Mouse (Mus musculus) spleen, adult 2 months (tissue): Measurements from ENCODE around the gene Satb2. TPM values are rescaled to one million over a fixed set of nuclear protein-coding genes. Genes with fewer than 3 reads are reported as not detected.

Experiments
- DNase-seq, 2 experiments: peaks; one replicate each; pipeline versions ENCODE4 v3.0.0 to v3.0.0-alpha.2; 2012 to 2021; ENCODE audit warnings: low spot score in 2 of 2, low read depth in 1 of 2
- H3K27ac ChIP-seq: fragments of 200-500 bp; 2 replicates; pipeline ENCODE4 v1.5.1; 2012; ENCODE audit warnings: low read length, inconsistent platforms; ENCODE audit not compliant: insufficient read depth
- H3K27me3 ChIP-seq: fragments of 200-500 bp; 2 replicates; pipeline ENCODE4 v1.6.1; 2012; ENCODE audit warnings: mild to moderate bottlenecking, moderate library complexity, low read length, inconsistent platforms; ENCODE audit not compliant: control insufficient read depth, insufficient read depth
- H3K36me3 ChIP-seq: fragments of 200-500 bp; 2 replicates; pipeline ENCODE4 v1.6.1; 2012; ENCODE audit warnings: mild to moderate bottlenecking, low read length, inconsistent platforms; ENCODE audit not compliant: control insufficient read depth, insufficient read depth
- H3K4me1 ChIP-seq: fragments of 200-500 bp; 2 replicates; pipeline ENCODE4 v1.6.1; 2011; ENCODE audit warnings: inconsistent platforms; ENCODE audit not compliant: control insufficient read depth, insufficient read depth, insufficient read length
- H3K4me3 ChIP-seq: fragments of 200-500 bp; 2 replicates; pipeline ENCODE4 v1.5.1; 2011; ENCODE audit warnings: mild to moderate bottlenecking, inconsistent platforms; ENCODE audit not compliant: insufficient read depth, insufficient read length; ENCODE audit errors: extremely low read depth
- CTCF ChIP-seq: fragments of 200-500 bp; IDR thresholded peaks from 2 replicates; pipeline ENCODE4 v1.5.1; 2011; ENCODE audit warnings: mild to moderate bottlenecking, inconsistent platforms; ENCODE audit not compliant: insufficient read depth, insufficient read length, insufficient replicate concordance; ENCODE audit errors: extremely low read depth
- POLR2A ChIP-seq: fragments of 200-500 bp; IDR thresholded peaks from 2 replicates; pipeline ENCODE4 v1.6.1; 2011; ENCODE audit warnings: low read depth, low read length, inconsistent platforms
- WGBS: fragments of 180-500 bp; shearing (Covaris S2); methylation state at CpG from one replicate; pipeline ENCODE4 v1.1.7; 2018; 5-methylcytosine and 5-hydroxymethylcytosine counted together
- polyA plus RNA-seq: library from polyadenylated mRNA; depleted of rRNA; stranded (reverse); fragments of >200 nt; gene quantifications from 2 replicates; pipeline ENCODE4 v1.2.3, GENCODE M21; 2012

The Satb2 gene
- polyA plus RNA-seq, 1 experiment: 0.36 TPM

DNA sequence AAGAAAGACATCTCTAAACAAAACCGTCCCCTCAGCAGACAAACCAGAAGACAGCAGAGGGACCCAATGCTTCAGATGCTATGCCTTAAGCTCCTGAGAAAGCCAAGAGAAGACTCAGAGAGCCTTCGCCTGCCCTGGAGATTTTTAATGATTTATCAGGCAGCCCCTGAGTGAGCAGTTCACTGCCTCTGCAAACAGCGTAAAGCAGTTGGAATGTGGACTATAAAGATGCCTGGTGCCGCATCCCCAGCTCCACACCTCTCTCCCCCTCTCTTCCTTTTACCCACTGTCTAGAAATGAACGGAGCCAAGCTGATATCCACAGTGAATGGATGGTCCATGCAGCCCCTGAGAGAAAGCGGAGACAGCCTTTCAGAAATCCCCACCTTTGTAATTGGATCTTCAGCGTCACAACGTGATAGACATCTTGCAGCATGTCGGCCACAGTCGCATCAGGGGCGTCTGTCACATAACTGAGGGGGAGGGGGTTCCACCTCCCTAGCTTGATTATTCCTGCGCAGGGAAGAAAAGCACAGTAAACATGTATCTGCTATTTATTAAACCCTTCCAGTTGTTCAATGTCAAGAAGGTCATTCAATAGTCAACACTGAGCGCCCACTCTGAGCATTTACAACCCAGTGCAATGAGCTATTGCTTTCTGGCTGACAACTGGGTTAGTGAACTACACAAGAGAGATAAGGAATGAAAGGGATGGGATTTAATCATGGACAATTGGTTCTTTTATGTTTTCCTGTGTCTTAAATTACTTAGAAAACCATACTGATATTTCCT, 79.6 kb downstream of the Satb2 start:
- WGBS: 90% methylated on average over 13 of the region's 13 CpGs
- H3K4me1 ChIP-seq: no peaks in the 10 kb centered on the region
- no peaks in the 10 kb centered on the region for H3K36me3 ChIP-seq
- no peaks in the 10 kb centered on the region for H3K27me3 ChIP-seq
- no peak overlapping the region for H3K4me3 ChIP-seq
- TF ChIP-seq POLR2A (no peak), CTCF (no peak)
- DNase-seq: no peak
- no peak overlapping the region for H3K27ac ChIP-seq

DNA sequence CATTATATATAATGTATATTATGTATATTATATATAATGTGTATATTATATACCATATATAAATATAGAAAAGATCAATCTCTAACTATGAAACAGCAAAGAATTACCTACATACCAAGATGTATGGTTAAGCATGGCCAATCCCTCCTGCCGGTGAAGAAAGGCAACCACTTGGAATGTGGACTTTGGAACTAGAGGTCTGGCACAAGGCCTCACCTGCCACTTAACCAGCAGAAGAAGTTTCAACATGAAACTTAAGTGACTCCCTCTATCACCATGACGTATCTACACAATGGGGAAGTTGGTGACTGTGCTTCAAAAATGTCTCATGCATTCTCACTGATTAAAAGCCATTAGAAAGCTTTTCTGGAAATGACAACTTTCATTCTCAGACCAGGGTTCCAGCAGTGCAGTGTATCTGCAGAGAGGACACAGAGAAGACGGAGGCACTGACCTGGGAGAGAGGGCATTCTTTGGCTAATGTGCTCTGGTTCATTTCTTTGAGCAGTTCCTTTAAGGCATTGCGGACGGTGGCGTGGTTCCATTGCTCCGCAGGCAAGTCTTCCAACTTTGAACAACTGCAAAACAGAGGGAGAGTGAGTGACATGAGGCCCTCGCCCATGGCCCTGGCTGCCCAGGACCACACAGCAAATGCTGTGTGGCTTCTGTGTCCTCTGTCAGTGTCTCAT, 80.8 kb downstream of the Satb2 start:
- no peak for DNase-seq
- Histone ChIP-seq H3K36me3 (no peaks in the 10 kb centered on the region), H3K27me3 (no peaks in the 10 kb centered on the region), H3K27ac (no peak overlapping the region), H3K4me3 (no peak overlapping the region), H3K4me1 (no peaks in the 10 kb centered on the region)
- TF ChIP-seq CTCF: no peak
- TF ChIP-seq POLR2A: no peak
- WGBS: 86% methylated on average over 8 of the region's 8 CpGs

DNA sequence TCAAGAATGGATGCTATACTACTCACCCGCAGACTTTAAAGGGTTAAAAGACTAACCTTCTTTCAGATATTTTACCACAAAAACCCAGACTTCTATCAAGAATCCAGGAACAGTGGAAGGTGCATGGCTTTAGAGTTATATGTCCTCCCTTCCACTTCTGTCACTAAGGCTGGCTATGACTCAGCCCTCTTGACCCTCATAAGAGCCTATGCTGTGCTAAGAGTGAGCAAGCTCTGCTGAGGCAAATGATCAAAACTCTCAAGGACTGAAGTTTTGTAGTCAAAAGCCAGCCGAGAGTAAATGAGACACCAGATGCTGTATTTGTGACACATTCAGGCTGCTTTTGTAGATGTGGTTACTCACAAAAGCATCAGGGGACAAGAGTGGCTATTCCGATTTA, 81.8 kb downstream of the Satb2 start:
- 95% methylated on average over 3 of the region's 3 CpGs for WGBS
- no peaks in the 10 kb centered on the region for H3K27me3 ChIP-seq
- DNase-seq: no peak
- H3K27ac ChIP-seq: no peak overlapping the region
- no peaks in the 10 kb centered on the region for H3K36me3 ChIP-seq
- TF ChIP-seq CTCF (no peak), POLR2A (no peak)
- no peak overlapping the region for H3K4me3 ChIP-seq
- H3K4me1 ChIP-seq: no peaks in the 10 kb centered on the region

DNA sequence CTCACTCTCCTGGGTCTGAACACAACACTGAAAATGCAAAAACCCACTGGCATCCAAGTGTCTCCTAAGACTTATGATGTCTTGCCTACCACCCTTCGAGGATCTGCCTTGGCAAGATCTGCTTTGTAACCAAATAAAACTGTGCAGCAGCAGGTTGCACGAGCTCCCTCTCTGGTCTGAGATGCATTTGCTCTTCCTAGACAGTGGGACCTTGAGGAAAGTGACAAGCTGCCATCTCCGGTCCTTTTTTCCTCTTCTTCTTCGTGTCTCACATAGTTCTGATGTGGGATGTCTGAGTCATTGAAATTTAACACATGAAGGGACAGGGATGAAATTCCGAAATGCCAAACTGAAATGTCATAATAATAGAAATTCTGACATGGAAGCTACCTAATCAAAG, 85.7 kb downstream of the Satb2 start:
- Histone ChIP-seq H3K27ac (no peak overlapping the region), H3K36me3 (no peaks in the 10 kb centered on the region), H3K27me3 (no peaks in the 10 kb centered on the region), H3K4me1 (no peaks in the 10 kb centered on the region), H3K4me3 (no peak overlapping the region)
- no peak for DNase-seq
- TF ChIP-seq POLR2A (no peak), CTCF (no peak)
- 75% methylated on average over 5 of the region's 5 CpGs for WGBS

DNA sequence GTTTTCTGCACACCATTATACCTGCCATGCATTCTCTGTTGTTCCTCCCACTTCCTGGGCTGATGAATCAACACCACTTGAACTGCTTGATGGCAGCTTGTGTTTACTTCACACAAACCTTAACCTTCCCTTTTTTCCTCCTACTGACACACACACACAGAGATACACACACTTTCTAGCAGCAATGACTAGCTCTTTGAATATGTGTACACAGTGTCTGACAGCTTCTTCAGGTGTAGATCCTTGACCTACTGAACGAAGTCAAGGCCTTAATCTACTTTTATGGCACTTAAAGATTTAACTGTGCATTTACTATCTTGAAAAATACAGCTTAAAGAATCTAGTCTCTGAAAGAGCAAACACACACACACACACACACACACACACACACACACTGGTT, 89.5 kb downstream of the Satb2 start:
- TF ChIP-seq CTCF (no peak), POLR2A (no peak)
- no peak overlapping the region for H3K4me3 ChIP-seq
- H3K27me3 ChIP-seq: no peaks in the 10 kb centered on the region
- H3K36me3 ChIP-seq: no peaks in the 10 kb centered on the region
- no peak for DNase-seq
- H3K4me1 ChIP-seq: no peaks in the 10 kb centered on the region
- no peak overlapping the region for H3K27ac ChIP-seq
- 84% methylated on average over 1 of the region's 1 CpGs for WGBS

DNA sequence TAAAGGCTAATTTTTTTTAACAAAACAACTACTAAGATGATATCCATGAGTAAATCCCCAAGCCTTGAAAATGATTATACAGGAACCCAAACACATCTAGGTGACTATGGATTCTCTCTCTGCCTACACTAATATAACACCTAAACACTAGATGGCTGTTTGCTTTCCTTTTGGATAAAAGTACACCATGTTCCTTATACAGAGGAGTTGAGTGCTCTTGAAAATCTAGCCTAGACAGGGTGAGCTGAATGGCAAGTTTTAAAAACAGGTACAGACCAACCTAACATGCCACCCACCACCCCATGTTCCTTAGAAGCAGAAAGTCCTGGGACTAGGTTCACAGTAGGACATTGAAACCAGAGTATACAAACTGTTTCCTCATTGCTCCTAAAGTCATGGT, 90.9 kb downstream of the Satb2 start:
- Histone ChIP-seq H3K27me3 (no peaks in the 10 kb centered on the region), H3K27ac (no peak overlapping the region), H3K36me3 (no peaks in the 10 kb centered on the region), H3K4me1 (no peaks in the 10 kb centered on the region), H3K4me3 (no peak overlapping the region)
- no peak for TF ChIP-seq CTCF
- TF ChIP-seq POLR2A: no peak
- no peak for DNase-seq

DNA sequence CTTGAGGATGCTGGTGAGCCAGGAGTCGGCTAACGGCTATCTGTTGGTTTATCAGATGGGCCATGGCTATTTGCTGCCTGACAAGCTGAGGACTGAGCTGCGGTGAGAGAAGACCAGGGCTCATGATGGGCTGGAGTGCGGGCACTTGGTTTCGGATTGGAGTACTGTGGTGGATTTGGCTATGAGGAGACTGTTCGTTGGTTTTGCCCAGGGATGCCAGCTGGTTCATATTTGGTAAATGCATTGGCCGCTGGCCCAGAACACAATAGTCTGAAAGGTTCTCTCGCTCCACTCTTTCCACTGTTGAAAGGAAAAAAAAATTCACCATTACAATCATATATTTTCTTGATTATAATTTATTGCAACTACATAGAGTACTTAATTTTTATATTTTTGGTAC, 107.0 kb downstream of the Satb2 start:
- 93% methylated on average over 8 of the region's 8 CpGs for WGBS
- no peak for TF ChIP-seq CTCF
- TF ChIP-seq POLR2A: no peak
- no peaks in the 10 kb centered on the region for H3K36me3 ChIP-seq
- H3K27ac ChIP-seq: no peak overlapping the region
- no peaks in the 10 kb centered on the region for H3K4me1 ChIP-seq
- no peak overlapping the region for H3K4me3 ChIP-seq
- no peak for DNase-seq
- no peaks in the 10 kb centered on the region for H3K27me3 ChIP-seq
